Mouse (Mus musculus) hindbrain, embryonic 10.5 days (tissue): ENCODE measurements at regions not wholly inside any gene's neighbourhood (a gene's known extent, or its start where the extent isn't known, plus 50 kb on each side); places are given as distances from the start of the nearest gene placed in this dataset.

Experiments used
- DNase-seq: peaks from one replicate; pipeline ENCODE4 v3.0.0-alpha.2; 2017; ENCODE audit warnings: low spot score
- H3K27ac ChIP-seq: fragments of 300-500 bp; sonication (generic); 2 replicates; pipeline ENCODE4 v1.5.1; 2016; ENCODE audit warnings: mild to moderate bottlenecking, moderate library complexity
- H3K27me3 ChIP-seq: fragments of 300-500 bp; sonication (generic); 2 replicates; pipeline ENCODE4 v1.6.1; 2016; ENCODE audit warnings: mild to moderate bottlenecking; ENCODE audit not compliant: poor library complexity, insufficient read depth, severe bottlenecking
- H3K36me3 ChIP-seq: fragments of 300-500 bp; sonication (generic); 2 replicates; pipeline ENCODE4 v1.6.1; 2016; ENCODE audit warnings: mild to moderate bottlenecking, moderate library complexity
- H3K4me1 ChIP-seq: fragments of 300-500 bp; sonication (generic); replicated peaks from 2 replicates; pipeline ENCODE4 v1.6.1; 2016; ENCODE audit warnings: mild to moderate bottlenecking
- H3K4me3 ChIP-seq: fragments of 300-500 bp; sonication (generic); 2 replicates; pipeline ENCODE4 v1.5.1; 2016; ENCODE audit warnings: mild to moderate bottlenecking, moderate library complexity
- H3K9me3 ChIP-seq: fragments of 300-500 bp; sonication (generic); 2 replicates; pipeline ENCODE4 v1.6.1; 2016; ENCODE audit warnings: mild to moderate bottlenecking, moderate library complexity
- WGBS: fragments of 180-500 bp; shearing (Covaris S2); methylation state at CpG from one replicate; pipeline ENCODE4 v1.1.7; 2016; 5-methylcytosine and 5-hydroxymethylcytosine counted together

DNA sequence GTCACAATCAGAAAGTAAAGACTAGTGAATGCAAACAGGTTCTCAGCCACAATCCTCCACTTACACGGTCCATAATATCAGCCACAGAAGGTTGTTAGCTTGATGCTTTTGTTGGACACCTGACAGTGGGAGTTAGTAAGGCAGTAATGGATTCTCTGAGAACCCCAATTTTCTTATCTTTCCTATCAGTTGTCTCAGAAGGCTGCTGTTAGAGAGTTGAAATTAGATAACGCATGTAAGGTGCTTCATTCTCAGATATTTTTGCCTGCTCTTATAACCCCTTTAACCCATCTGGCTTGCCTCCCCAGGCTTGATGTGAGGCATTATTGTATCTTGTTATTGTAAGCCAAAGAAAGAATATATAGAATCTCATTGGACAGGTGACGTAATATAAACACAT lies 63.0 kb upstream of the Ube2e3 start:
- no peaks in the 10 kb centered on the region for H3K27me3 ChIP-seq
- no peaks in the 10 kb centered on the region for H3K36me3 ChIP-seq
- H3K27ac ChIP-seq: no peak overlapping the region
- 89% methylated on average over 3 of the region's 3 CpGs for WGBS
- no peaks in the 10 kb centered on the region for H3K4me1 ChIP-seq
- H3K9me3 ChIP-seq: no peaks in the 10 kb centered on the region
- no peak for DNase-seq
- H3K4me3 ChIP-seq: no peak overlapping the region

DNA sequence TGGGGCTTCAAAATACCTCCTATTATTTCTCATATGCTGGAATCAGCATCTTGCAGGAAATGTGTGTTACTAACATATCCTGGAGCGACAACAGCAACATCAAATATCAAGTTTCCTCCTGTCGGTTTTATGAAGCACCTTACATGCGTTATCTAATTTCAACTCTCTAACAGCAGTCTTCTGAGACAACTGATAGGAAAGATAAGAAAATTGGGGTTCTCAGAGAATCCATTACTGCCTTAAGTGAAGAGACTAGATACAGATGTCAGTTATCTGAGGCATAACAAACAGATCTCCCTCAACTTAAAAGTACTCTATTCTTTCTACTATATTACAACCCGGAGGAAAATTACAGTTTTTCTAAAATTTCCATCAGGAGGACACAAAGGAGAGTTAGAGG lies 64.4 kb upstream of the Ube2e3 start:
- Histone ChIP-seq H3K36me3 (no peaks in the 10 kb centered on the region), H3K27ac (no peak overlapping the region), H3K27me3 (no peaks in the 10 kb centered on the region), H3K4me1 (no peaks in the 10 kb centered on the region), H3K9me3 (no peaks in the 10 kb centered on the region), H3K4me3 (no peak overlapping the region)
- DNase-seq: no peak
- 90% methylated on average over 4 of the region's 4 CpGs for WGBS

DNA sequence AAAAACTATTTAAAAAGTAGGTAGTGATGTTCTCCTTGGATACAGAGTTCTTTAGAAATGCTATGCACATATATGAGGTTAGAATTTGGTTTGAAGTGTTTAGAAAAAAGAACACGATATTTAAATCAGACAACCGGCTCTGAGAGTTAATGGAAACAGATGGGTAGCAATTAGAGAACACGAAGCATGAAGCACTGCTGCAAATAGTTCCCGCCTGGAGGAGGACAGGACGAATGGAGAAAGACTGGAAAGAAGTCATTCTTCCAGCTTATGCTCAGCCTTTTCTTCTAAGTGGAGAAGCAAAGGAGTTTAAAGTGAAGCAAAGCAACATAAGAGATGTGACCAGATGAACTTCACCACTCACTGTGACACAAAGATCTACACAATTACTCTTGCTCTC lies 72.5 kb upstream of the Ube2e3 start:
- Histone ChIP-seq H3K4me1 (no peaks in the 10 kb centered on the region), H3K36me3 (no peaks in the 10 kb centered on the region), H3K9me3 (no peaks in the 10 kb centered on the region), H3K27me3 (no peaks in the 10 kb centered on the region), H3K4me3 (no peak overlapping the region), H3K27ac (no peak overlapping the region)
- DNase-seq: no peak
- WGBS: 81% methylated on average over 5 of the region's 5 CpGs

DNA sequence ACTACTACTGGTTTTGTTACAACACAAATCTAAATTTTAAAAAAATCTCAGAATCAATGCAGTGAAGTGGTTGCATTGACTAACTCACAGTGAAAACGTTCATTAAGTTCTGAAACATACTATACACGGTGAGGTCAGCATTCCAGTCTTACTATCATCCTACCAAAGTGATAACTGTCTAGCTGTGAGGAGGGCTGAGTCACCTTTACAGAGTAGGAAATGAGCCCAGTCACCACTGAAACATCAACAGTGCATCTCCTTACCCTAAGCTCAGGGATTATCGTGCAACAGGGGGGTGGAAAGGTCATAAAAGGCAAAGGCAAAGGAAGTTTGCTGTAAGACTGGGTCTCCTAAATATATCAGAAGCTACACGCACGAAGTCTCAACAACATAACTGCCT lies 73.2 kb upstream of the Ube2e3 start:
- 89% methylated on average over 5 of the region's 5 CpGs for WGBS

DNA sequence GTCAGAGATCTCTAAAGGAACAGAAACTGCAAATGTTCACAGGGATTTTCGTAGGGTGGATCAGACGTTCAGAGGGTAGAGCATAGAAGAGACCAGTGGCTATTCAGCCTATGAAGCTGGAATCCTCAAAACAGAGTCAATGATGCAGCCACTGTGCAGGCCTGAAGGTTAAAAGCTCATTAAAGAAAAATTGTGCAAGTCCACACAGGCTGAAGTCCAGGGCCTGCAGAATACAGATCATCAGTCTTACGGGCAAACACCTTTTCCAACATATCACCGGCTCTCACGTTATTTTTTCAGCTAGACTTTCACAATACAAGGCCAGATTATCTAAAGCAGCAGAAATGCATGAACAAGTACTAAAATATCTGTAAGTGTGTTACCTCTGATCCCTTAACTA lies 78.8 kb upstream of the Ube2e3 start:
- Histone ChIP-seq H3K36me3 (no peaks in the 10 kb centered on the region), H3K27ac (no peak overlapping the region), H3K9me3 (no peaks in the 10 kb centered on the region), H3K4me3 (no peak overlapping the region), H3K4me1 (no peaks in the 10 kb centered on the region), H3K27me3 (no peaks in the 10 kb centered on the region)
- 91% methylated on average over 5 of the region's 5 CpGs for WGBS
- no peak for DNase-seq

More for the DNA sequence above, 73.2 kb upstream of the Ube2e3 start:
- no peaks in the 10 kb centered on the region for H3K9me3 ChIP-seq
- no peaks in the 10 kb centered on the region for H3K27me3 ChIP-seq
- DNase-seq: no peak
- H3K4me3 ChIP-seq: no peak overlapping the region
- no peak overlapping the region for H3K27ac ChIP-seq
- no peaks in the 10 kb centered on the region for H3K4me1 ChIP-seq
- H3K36me3 ChIP-seq: no peaks in the 10 kb centered on the region

DNA sequence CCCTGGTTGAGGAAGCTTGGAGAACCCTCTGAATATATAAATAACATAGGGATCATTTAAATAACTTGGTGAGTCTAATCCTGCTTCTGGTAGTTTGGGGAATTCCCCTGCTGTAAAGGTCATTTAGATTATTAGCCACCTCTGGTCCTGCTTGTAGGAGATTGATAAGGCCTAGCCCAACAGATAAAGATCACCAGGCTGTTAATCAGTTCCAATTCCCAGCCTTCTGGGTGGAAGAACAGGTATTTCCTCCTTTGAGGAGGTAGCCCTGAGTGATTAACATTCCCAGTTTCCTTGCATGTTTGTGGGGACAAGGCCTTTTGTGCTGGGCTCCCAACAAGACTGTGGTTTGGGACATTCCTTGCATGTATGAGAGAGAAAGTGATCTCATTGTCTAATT lies 79.7 kb upstream of the Ube2e3 start:
- no peaks in the 10 kb centered on the region for H3K4me1 ChIP-seq
- H3K36me3 ChIP-seq: no peaks in the 10 kb centered on the region
- H3K27ac ChIP-seq: no peak overlapping the region
- H3K4me3 ChIP-seq: no peak overlapping the region
- no peak for DNase-seq
- no peaks in the 10 kb centered on the region for H3K27me3 ChIP-seq
- H3K9me3 ChIP-seq: no peaks in the 10 kb centered on the region

DNA sequence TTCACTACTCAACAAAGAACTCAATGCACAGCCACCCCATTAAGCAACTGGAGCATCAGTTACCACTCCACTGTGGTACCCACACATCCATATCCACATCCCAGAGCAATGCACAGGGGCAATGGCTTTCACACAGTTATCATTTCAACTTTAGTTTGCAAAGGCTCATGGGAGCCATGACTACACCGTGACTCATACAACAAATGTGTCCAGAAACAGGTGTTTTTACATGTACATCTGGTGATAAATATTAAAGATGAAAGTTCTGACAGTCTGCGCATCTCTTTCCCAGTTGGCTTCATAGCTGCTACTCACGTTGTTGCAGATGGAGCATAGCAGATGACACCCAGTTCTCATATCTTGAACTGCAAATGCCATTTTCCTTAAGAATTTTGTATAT lies 88.0 kb upstream of the Ube2e3 start:
- Histone ChIP-seq H3K36me3 (no peaks in the 10 kb centered on the region), H3K27me3 (no peaks in the 10 kb centered on the region), H3K4me1 (no peaks in the 10 kb centered on the region), H3K4me3 (no peak overlapping the region), H3K27ac (no peak overlapping the region), H3K9me3 (no peaks in the 10 kb centered on the region)
- DNase-seq: no peak
- 89% methylated on average over 3 of the region's 3 CpGs for WGBS

DNA sequence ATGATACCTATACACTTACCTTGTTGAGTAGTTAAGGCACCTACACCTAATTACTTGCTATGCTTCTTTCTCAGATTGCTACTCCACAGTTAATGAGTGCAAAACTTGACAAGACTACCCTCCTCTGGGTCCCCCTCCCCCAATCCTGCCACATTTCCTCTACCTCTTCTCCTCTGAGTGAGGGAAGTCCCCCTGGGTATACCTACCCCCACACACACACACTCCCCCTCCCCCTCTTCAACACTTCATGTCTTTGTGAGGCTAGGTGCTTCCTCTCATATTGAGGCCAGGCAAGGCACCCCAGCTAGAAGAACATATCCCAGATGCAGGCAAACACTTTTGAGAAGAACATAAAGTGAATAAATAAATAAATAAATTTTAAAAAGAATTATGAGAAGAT lies 90.3 kb upstream of the Ube2e3 start:
- Histone ChIP-seq H3K4me3 (no peak overlapping the region), H3K36me3 (no peaks in the 10 kb centered on the region), H3K27me3 (no peaks in the 10 kb centered on the region), H3K9me3 (no peaks in the 10 kb centered on the region), H3K4me1 (no peaks in the 10 kb centered on the region), H3K27ac (no peak overlapping the region)
- no peak for DNase-seq

DNA sequence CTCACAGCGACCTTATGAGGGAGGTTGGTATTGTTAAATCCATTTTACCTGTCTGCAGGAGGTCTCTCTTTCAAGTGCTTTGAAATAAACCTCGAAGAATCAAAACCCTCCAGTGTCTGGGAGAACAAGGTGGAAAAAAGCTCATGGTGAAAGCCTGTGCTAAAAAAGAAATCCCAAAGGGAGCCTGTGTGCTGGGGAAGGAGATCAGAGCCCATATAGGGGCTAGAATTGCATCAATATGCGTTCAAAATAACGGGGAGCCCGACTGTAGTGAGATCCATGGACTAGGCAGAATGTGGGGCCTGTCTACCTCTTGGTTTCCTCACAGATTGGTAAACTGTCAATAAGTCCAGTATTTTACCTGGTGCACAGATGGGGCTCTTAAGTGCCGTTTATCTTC lies 113.6 kb upstream of the Ube2e3 start:
- Histone ChIP-seq H3K27ac (no peak overlapping the region), H3K4me1 (no peaks in the 10 kb centered on the region), H3K36me3 (no peaks in the 10 kb centered on the region), H3K4me3 (no peak overlapping the region), H3K9me3 (no peaks in the 10 kb centered on the region), H3K27me3 (no peaks in the 10 kb centered on the region)
- WGBS: 68% methylated on average over 6 of the region's 6 CpGs
- DNase-seq: no peak

DNA sequence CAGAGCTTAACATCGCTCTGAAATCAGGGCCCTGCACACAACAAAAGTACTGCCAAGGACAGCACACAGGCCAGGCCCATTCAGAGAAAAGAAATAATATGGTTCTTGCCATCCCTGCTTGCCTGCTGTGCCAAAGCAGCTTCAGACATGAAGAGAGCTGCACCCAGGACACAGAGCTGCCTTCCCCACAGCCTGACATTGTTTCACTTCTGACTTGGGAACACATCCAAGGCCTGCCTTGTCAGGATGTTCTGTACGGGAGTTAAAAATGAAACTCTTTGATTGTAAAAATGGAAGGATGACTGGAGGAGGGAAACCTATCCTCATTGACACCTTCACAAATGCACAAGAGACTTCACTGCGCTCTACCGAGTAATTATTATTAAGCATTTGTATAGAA lies 114.0 kb upstream of the Ube2e3 start:
- H3K27ac ChIP-seq: no peak overlapping the region
- no peaks in the 10 kb centered on the region for H3K9me3 ChIP-seq
- no peaks in the 10 kb centered on the region for H3K4me1 ChIP-seq
- 71% methylated on average over 4 of the region's 4 CpGs for WGBS
- H3K27me3 ChIP-seq: no peaks in the 10 kb centered on the region
- H3K4me3 ChIP-seq: no peak overlapping the region
- H3K36me3 ChIP-seq: no peaks in the 10 kb centered on the region
- no peak for DNase-seq

DNA sequence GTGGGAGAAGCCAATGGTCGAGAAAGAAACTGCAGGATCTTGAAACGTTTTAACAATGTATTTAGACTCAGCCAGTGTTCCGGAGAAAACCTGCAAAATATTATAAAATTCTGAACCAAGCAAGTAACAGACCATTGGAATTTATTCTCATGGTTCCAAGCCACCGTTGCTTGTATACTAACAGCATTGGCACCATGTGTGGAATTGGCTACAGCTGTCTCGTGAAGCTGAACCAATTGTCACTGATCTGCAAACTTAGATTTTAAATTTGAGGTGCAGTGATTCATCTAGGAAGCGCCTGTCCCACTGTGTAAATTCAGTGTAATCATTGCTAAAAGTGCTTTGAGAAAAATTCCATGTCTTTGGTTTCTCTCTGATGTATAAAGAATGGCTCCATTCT lies 137.8 kb upstream of the Ube2e3 start:
- no peak for DNase-seq
- H3K27me3 ChIP-seq: no peaks in the 10 kb centered on the region
- no peaks in the 10 kb centered on the region for H3K4me1 ChIP-seq
- H3K36me3 ChIP-seq: no peaks in the 10 kb centered on the region
- no peak overlapping the region for H3K27ac ChIP-seq
- no peaks in the 10 kb centered on the region for H3K9me3 ChIP-seq
- 87% methylated on average over 6 of the region's 6 CpGs for WGBS
- no peak overlapping the region for H3K4me3 ChIP-seq

DNA sequence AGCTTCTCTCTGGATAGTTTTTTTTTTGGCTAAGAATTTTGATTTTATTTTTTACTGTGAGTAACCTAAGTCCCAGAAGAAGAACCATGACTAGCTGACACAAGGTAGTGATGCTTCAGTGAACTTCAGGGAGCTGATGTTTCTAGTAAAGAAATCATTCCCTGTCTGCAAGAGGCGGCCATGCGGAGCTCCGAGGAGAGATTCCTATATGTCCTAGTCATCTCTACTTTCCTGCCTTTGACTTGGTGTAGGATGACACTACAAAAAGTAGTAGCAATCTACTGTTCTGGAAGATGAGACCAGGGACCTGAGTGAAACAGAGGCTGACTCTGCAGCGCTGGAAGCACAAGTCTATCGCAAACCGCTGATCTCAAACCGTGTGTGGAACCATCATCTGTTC lies 141.9 kb upstream of the Ube2e3 start:
- WGBS: 91% methylated on average over 7 of the region's 7 CpGs
- Histone ChIP-seq H3K27ac (no peak overlapping the region), H3K27me3 (no peaks in the 10 kb centered on the region), H3K4me1 (no peaks in the 10 kb centered on the region), H3K36me3 (no peaks in the 10 kb centered on the region), H3K9me3 (no peaks in the 10 kb centered on the region), H3K4me3 (no peak overlapping the region)
- DNase-seq: no peak

DNA sequence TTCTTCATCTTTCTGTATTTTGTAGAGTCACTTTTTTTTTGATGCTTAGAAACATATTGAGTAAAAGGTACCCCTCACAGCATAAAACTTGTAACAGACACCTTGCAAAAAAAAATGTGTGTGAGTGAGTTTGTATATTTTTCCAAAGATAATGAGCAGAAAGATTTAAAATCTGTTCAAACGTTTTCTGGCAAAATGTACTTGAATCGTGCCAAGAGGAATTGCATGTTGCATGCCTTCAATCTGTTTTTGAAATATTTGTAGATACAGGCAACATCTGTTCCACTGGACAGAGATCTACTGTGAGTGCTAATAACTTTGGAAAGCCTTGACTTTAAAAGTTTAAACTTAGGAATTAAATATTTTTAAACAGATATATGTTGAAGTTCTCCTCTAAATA lies 143.5 kb upstream of the Ube2e3 start:
- Histone ChIP-seq H3K27me3 (no peaks in the 10 kb centered on the region), H3K27ac (no peak overlapping the region), H3K4me1 (no peaks in the 10 kb centered on the region), H3K4me3 (no peak overlapping the region), H3K9me3 (no peaks in the 10 kb centered on the region), H3K36me3 (no peaks in the 10 kb centered on the region)
- 72% methylated on average over 2 of the region's 2 CpGs for WGBS
- no peak for DNase-seq

DNA sequence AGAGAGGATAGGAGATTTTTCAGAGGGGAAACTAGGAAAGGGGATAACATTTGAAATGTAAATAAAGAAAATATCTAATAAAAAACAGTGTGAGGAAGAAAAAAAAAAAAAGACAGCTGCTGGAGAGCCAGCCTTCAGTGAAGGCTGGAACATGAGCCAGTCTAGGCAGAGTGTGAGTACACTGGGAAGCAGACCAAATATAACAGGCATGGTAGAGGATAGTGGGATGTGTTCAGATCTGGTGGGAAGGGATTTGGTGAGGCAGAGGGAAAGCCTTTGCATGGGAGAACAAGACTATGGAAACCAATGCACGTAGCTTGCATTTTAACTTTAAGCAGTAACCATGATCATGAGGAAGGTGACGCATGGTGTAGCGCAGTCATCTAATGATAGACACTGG lies 144.5 kb upstream of the Ube2e3 start:
- H3K27me3 ChIP-seq: no peaks in the 10 kb centered on the region
- WGBS: 98% methylated on average over 3 of the region's 3 CpGs
- H3K4me3 ChIP-seq: no peak overlapping the region
- DNase-seq: no peak
- no peak overlapping the region for H3K27ac ChIP-seq
- no peaks in the 10 kb centered on the region for H3K36me3 ChIP-seq
- no peaks in the 10 kb centered on the region for H3K4me1 ChIP-seq
- H3K9me3 ChIP-seq: no peaks in the 10 kb centered on the region
